10 mouse cellular contexts compared by ENCODE assay signal in genomic region chr17:5506553-5506952, GRCm38 (mm10). TPM values are rescaled to one million over a fixed set of nuclear protein-coding genes. Genes with fewer than 3 reads are reported as not detected.
DNase-seq lines count a peak whose midpoint lies in the region; ATAC-seq lines count a peak whose summit lies in the region.
"Had no signal": no experiment of that assay in that cellular context is flagged by ENCODE, and none has a peak within 500 bp of the region (broad histone marks: within the 10 kb centered on the region; RNA-seq: fewer than 3 reads in every experiment).

No protein-coding gene starts in this region.

- H3K27ac ChIP-seq in heart, embryonic 13.5 days (replicated peaks) = no peak overlapping the region
- no peak overlapping the region for H3K27ac ChIP-seq in neural tube, embryonic 13.5 days (replicated peaks)
- H3K27ac ChIP-seq: embryonic facial prominence, embryonic 13.5 days had no signal

- no peaks in the 10 kb centered on the region for H3K36me3 ChIP-seq in heart, embryonic 13.5 days
- H3K36me3 ChIP-seq in neural tube, embryonic 13.5 days = no peaks in the 10 kb centered on the region
- H3K36me3 ChIP-seq: embryonic facial prominence, embryonic 13.5 days had no signal

- no peak for ATAC-seq in heart, embryonic 13.5 days (ENCODE audit: extremely low read depth, insufficient number of reproducible peaks, low FRiP score, low TSS enrichment)
- peak; percentile 47; the same call in 1 of the 2 replicates for ATAC-seq in neural tube, embryonic 13.5 days (ENCODE audit: low read depth)
- ATAC-seq in erythroid progenitor cell, adult 5-6 weeks (replicated peaks; ENCODE audit: low FRiP score, poor library complexity, severe bottlenecking) = peak; percentile 56
- ATAC-seq: Patski had no signal

- WGBS in heart, embryonic 13.5 days = 36% methylated on average over 7 of the region's 7 CpGs
- WGBS in neural tube, embryonic 13.5 days = 58% methylated on average over 7 of the region's 7 CpGs

- no peaks in the 10 kb centered on the region for H3K9me3 ChIP-seq in heart, embryonic 13.5 days
- H3K9me3 ChIP-seq in neural tube, embryonic 13.5 days = no peaks in the 10 kb centered on the region
- H3K9me3 ChIP-seq: embryonic facial prominence, embryonic 13.5 days had no signal

- no peak overlapping the region for H3K4me3 ChIP-seq in heart, embryonic 13.5 days
- H3K4me3 ChIP-seq in neural tube, embryonic 13.5 days = no peak overlapping the region
- H3K4me3 ChIP-seq: embryonic facial prominence, embryonic 13.5 days had no signal

- H3K4me1 ChIP-seq in heart, embryonic 13.5 days = peaks cover 50% of the 10 kb centered on the region
- H3K4me1 ChIP-seq in neural tube, embryonic 13.5 days (replicated peaks) = peaks cover 8% of the 10 kb centered on the region

- peak overlapping the region; percentile 36 for H3K4me2 ChIP-seq in heart, embryonic 13.5 days
- H3K4me2 ChIP-seq in neural tube, embryonic 13.5 days = no peak overlapping the region
- H3K4me2 ChIP-seq: embryonic facial prominence, embryonic 13.5 days had no signal

- no peaks in the 10 kb centered on the region for H3K27me3 ChIP-seq in heart, embryonic 13.5 days (replicated peaks)
- H3K27me3 ChIP-seq in neural tube, embryonic 13.5 days = no peaks in the 10 kb centered on the region
- H3K27me3 ChIP-seq: embryonic facial prominence, embryonic 13.5 days; Patski had no signal

- no peak for DNase-seq in heart, postnatal 36 days
- DNase-seq in neural tube, embryonic 10.5 days (ENCODE audit: extremely low spot score, low spot score) = no peak
- peak; percentile 26 for DNase-seq in mesoderm, embryonic 11.5 days (ENCODE audit: low read depth, low spot score)
- DNase-seq in frontal cortex, postnatal 36 days (ENCODE audit: low spot score in 2 of 2) = no peak
- no peak for DNase-seq in natural killer cell, adult 2 months (ENCODE audit: low spot score in 2 of 2)

- no peak overlapping the region for H3K9ac ChIP-seq in heart, embryonic 13.5 days
- no peak overlapping the region for H3K9ac ChIP-seq in neural tube, embryonic 13.5 days
- H3K9ac ChIP-seq: embryonic facial prominence, embryonic 13.5 days had no signal

- intact Hi-C loops in heart, postnatal 36 days (cut with DNase I) = no loop called here

RNA-seq across cellular contexts. Expression of gene Zdhhc14, which starts 14.2 kb away (rescaled TPM):
- 1.2 and 1.3 TPM in 2 replicates for polyA plus RNA-seq in heart, embryonic 13.5 days (2015; fragmentation: Nextera tagmentation; extraction: Ambion mirVana)
- 1 to 10 TPM; 4.6 to 4.7 TPM for total RNA-seq in heart, postnatal 36 days (2021)
- 6.9 and 8.4 TPM in 2 replicates for polyA plus RNA-seq in neural tube, embryonic 13.5 days (2015; fragmentation: Nextera tagmentation; extraction: Ambion mirVana)
- total RNA-seq in erythroid progenitor cell, adult 5-6 weeks (2015; ENCODE audit: low replicate concordance) = 57.8 and 82.9 TPM in 2 replicates
- total RNA-seq in erythroid progenitor cell, adult 5-6 weeks (2017; ENCODE audit: low replicate concordance) = 46.3 and 48.9 TPM in 2 replicates

Comparison
In these comparisons a context has a peak if more than half of its experiments do, and no peak if none do; other contexts are left out.
1. RNA of gene Zdhhc14, which starts 14.2 kb away (total RNA-seq): 46.3 to 82.9 TPM in erythroid progenitor cell, adult 5-6 weeks; 4.6 to 4.7 TPM in heart, postnatal 36 days; every median in the first group is over 4 times any median in the second.